In genomic region chr4:72198877-72199411, GRCm38 (mm10) we compare ENCODE assay signal across 8 mouse cellular contexts. TPM values are rescaled to one million over a fixed set of nuclear protein-coding genes. Genes with fewer than 3 reads are reported as not detected.
DNase-seq lines count a peak whose midpoint lies in the region; ATAC-seq and TF ChIP-seq lines count a peak whose summit lies in the region.

No protein-coding gene starts in this region.

- no peaks in the 10 kb centered on the region for H3K9me3 ChIP-seq in forebrain, embryonic 14.5 days (replicated peaks; ENCODE audit: control insufficient read depth, low read length)
- no peaks in the 10 kb centered on the region for H3K9me3 ChIP-seq in liver, postnatal 0 days (ENCODE audit: low read length)
- H3K9me3 ChIP-seq in neural tube, embryonic 14.5 days (ENCODE audit: control insufficient read depth, low read length): no peaks in the 10 kb centered on the region

- TF ChIP-seq POLR2A in testis, adult 2 months (IDR thresholded peaks at IDR 0.05; ENCODE audit: control insufficient read depth, low read depth, low read length): peak; percentile 20; the same call in 1 of the 2 replicates

- peaks cover 11% of the 10 kb centered on the region; the same call in 1 of the 2 replicates for H3K36me3 ChIP-seq in forebrain, embryonic 14.5 days (ENCODE audit: control insufficient read depth, insufficient read depth, low read length)
- peaks cover 3% of the 10 kb centered on the region; the same call in 1 of the 2 replicates for H3K36me3 ChIP-seq in liver, postnatal 0 days (replicated peaks; ENCODE audit: insufficient read depth, low read length)
- no peaks in the 10 kb centered on the region for H3K36me3 ChIP-seq in neural tube, embryonic 14.5 days (ENCODE audit: control insufficient read depth, insufficient read depth, low read length)
- no peaks in the 10 kb centered on the region for H3K36me3 ChIP-seq in testis, adult 2 months (ENCODE audit: control insufficient read depth, insufficient read depth, low read length)

- no peaks in the 10 kb centered on the region for H3K27me3 ChIP-seq in forebrain, embryonic 14.5 days (replicated peaks; ENCODE audit: control insufficient read depth, insufficient read depth, low read length)
- 0 out of 2 replicates have a peak, but pooled peaks cover 3% of the 10 kb centered on the region for H3K27me3 ChIP-seq in liver, postnatal 0 days (ENCODE audit: insufficient read depth, low read length)
- H3K27me3 ChIP-seq in neural tube, embryonic 14.5 days (ENCODE audit: control insufficient read depth, insufficient read depth, low read length): no peaks in the 10 kb centered on the region
- H3K27me3 ChIP-seq in testis, adult 2 months (ENCODE audit: control insufficient read depth, insufficient read depth, low read length): no peaks in the 10 kb centered on the region

- ATAC-seq in forebrain, embryonic 14.5 days: peak; percentile 27
- peak; percentile 69 for ATAC-seq in liver, postnatal 0 days
- peak; percentile 38 for ATAC-seq in neural tube, embryonic 14.5 days (ENCODE audit: low read depth)

- H3K27ac ChIP-seq in forebrain, embryonic 14.5 days (ENCODE audit: low read depth, low read length): peak overlapping the region; percentile 59; the same call in 1 of the 2 replicates
- H3K27ac ChIP-seq in liver, postnatal 0 days (ENCODE audit: low read depth): peak overlapping the region; percentile 95
- H3K27ac ChIP-seq in neural tube, embryonic 14.5 days (ENCODE audit: low read depth, low read length): no peak overlapping the region
- H3K27ac ChIP-seq in testis, adult 2 months (ENCODE audit: control insufficient read depth, insufficient read depth, low read depth, low read length): no peak overlapping the region

- peak overlapping the region; percentile 83 for H3K4me3 ChIP-seq in forebrain, embryonic 14.5 days (ENCODE audit: low read depth, low read length)
- peak overlapping the region; percentile 79 for H3K4me3 ChIP-seq in liver, postnatal 0 days (ENCODE audit: low read depth, low read length)
- peak overlapping the region; percentile 85 for H3K4me3 ChIP-seq in neural tube, embryonic 14.5 days (ENCODE audit: low read depth, low read length)
- H3K4me3 ChIP-seq in testis, adult 2 months (ENCODE audit: control insufficient read depth, low read depth, low read length): peak overlapping the region; percentile 81

- DNase-seq in CD8-positive naive resting alpha-beta T cell, adult 2 months (ENCODE audit: low read depth in 2 of 2, low spot score in 2 of 2): peak; percentile 16 to 33
- peak; percentile 66 for DNase-seq in c-Kit-positive CD71-positive TER-119-negative erythroid progenitor cells, embryonic 14.5 days (ENCODE audit: low read depth)
- DNase-seq in forebrain, embryonic 14.5 days (ENCODE audit: low spot score): peak; percentile 92
- peak; percentile 75 to 78 for DNase-seq in heart, postnatal 14 days
- DNase-seq in layer of hippocampus, adult 11-12 months (ENCODE audit: low spot score): peak; percentile 88
- DNase-seq in liver, postnatal 0 days: peak; percentile 84

- intact Hi-C loops in heart, postnatal 14 days (cut with DNase I): loop anchor here (5.0 to 10.0 kb wide), 2 partner anchors 82 to 134 kb away; no protein-coding TSS in a partner anchor

- H3K4me2 ChIP-seq in forebrain, embryonic 14.5 days (ENCODE audit: low read length): peak overlapping the region; percentile 76
- H3K4me2 ChIP-seq in liver, postnatal 0 days (ENCODE audit: low read depth, low read length): peak overlapping the region; percentile 80
- H3K4me2 ChIP-seq in neural tube, embryonic 14.5 days (ENCODE audit: low read depth, low read length): peak overlapping the region; percentile 78

- under 1% methylated on average over 22 of the region's 22 CpGs for WGBS in forebrain, embryonic 14.5 days
- WGBS in liver, postnatal 0 days (ENCODE audit: insufficient replicate concordance): 1% methylated on average over 22 of the region's 22 CpGs
- WGBS in neural tube, embryonic 14.5 days: under 1% methylated on average over 22 of the region's 22 CpGs

- peaks cover 38% of the 10 kb centered on the region for H3K4me1 ChIP-seq in forebrain, embryonic 14.5 days (ENCODE audit: control insufficient read depth, insufficient read depth, low read length)
- peaks cover 9% of the 10 kb centered on the region; the same call in 1 of the 2 replicates for H3K4me1 ChIP-seq in liver, postnatal 0 days (ENCODE audit: insufficient read depth)
- peaks cover 21% of the 10 kb centered on the region for H3K4me1 ChIP-seq in neural tube, embryonic 14.5 days (ENCODE audit: control insufficient read depth, insufficient read depth, low read length)
- peaks cover 9% of the 10 kb centered on the region for H3K4me1 ChIP-seq in testis, adult 2 months (ENCODE audit: control insufficient read depth, insufficient read depth, low read length)

- peak; percentile 82 for TF ChIP-seq EP300 in liver, postnatal 0 days (IDR thresholded peaks at IDR 0.05; ENCODE audit: low read depth)

- H3K9ac ChIP-seq in forebrain, embryonic 14.5 days (ENCODE audit: low read length): peak overlapping the region; percentile 80
- peak overlapping the region; percentile 87 for H3K9ac ChIP-seq in liver, postnatal 0 days (replicated peaks)
- H3K9ac ChIP-seq in neural tube, embryonic 14.5 days (replicated peaks; ENCODE audit: low read depth, low read length): peak overlapping the region; percentile 88

- peak; percentile 77 for TF ChIP-seq CTCF in liver, postnatal 0 days (IDR thresholded peaks at IDR 0.05; ENCODE audit: low read depth)
- peak; percentile 70; the same call in 1 of the 2 replicates for TF ChIP-seq CTCF in testis, adult 2 months (IDR thresholded peaks at IDR 0.05; ENCODE audit: control insufficient read depth, insufficient read depth, insufficient replicate concordance, low read depth, low read length)

RNA-seq across cellular contexts. Expression of gene Tle1, which starts 1.8 kb away (rescaled TPM):
- 38.7 and 41.2 TPM in 2 replicates for polyA plus RNA-seq in forebrain, embryonic 14.5 days (2014; fragmentation: Nextera tagmentation; extraction: Ambion mirVana)
- total RNA-seq in heart, postnatal 14 days (2021): 10 to 100 TPM; 11.6 to 14.3 TPM
- 20.3 and 21.2 TPM in 2 replicates for polyA plus RNA-seq in liver, postnatal 0 days (2015; fragmentation: Nextera tagmentation; extraction: Ambion mirVana)
- 29.8 and 35.1 TPM in 2 replicates for polyA plus RNA-seq in neural tube, embryonic 14.5 days (2014; fragmentation: Nextera tagmentation; extraction: Ambion mirVana)
- polyA plus RNA-seq in testis, adult 2 months (2012; rRNA removed): 11.4 and 13.5 TPM in 2 replicates

Comparison
In these comparisons a context has a peak if more than half of its experiments do, and no peak if none do; other contexts are left out.
1. DNase-seq: peak in every context shown above with its lines; median percentile 92 in forebrain, embryonic 14.5 days; 88 in layer of hippocampus, adult 11-12 months; 84 in liver, postnatal 0 days; 76 in heart, postnatal 14 days; 66 in c-Kit-positive CD71-positive TER-119-negative erythroid progenitor cells, embryonic 14.5 days; 24 in CD8-positive naive resting alpha-beta T cell, adult 2 months.
2. H3K27ac ChIP-seq: peak in forebrain, embryonic 14.5 days (single experiment) and liver, postnatal 0 days (single experiment); none in neural tube, embryonic 14.5 days (single experiment) and testis, adult 2 months (single experiment).
3. Peak in every context shown above with its lines, with median percentiles within 50 percentile points of each other: ATAC-seq, H3K4me2 ChIP-seq, H3K4me3 ChIP-seq and H3K9ac ChIP-seq.